Mouse (Mus musculus): ENCODE measurements around the gene Atf1.

GRCm38 (mm10) chr15:100201806-100202205, 25.8 kb upstream of the Atf1 start:
- TF ChIP-seq GATA1 (IDR thresholded peaks at IDR 0.05; ENCODE audit: borderline replicate concordance, low read length) (no peak), FLI1 (IDR thresholded peaks at IDR 0.05; ENCODE audit: low read length) (no peak)
